Mouse (Mus musculus): ENCODE data around the gene Oas1g. TPM values are rescaled to one million over a fixed set of nuclear protein-coding genes. Genes with fewer than 3 reads are reported as not detected.

Oas1g gene
- total and polyA plus RNA-seq, 3 experiments: not detected

DNA sequence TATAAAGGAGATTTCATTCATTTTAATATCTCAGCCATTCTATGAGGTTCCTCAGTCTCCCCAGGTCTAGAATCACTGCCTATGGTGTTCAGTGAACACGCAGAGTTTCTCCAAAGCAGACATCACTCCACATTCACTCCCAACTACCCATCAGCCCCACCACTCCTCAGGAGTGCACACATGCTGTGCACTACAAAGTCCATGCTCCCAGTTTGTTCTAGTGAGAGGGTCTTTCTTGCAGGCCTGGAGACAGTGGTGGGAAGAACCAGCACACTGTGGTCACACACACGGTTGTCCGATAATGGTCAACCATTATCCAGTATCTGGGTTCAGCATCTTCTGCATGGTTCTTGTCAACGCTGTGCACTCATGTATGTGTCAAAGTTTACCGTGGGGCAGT is 14.6 kb upstream of the Oas1g start (continued):
- no peak for TF ChIP-seq NRF1 (IDR thresholded peaks at IDR 0.05; ENCODE audit: insufficient read depth, low read depth, low read length, poor library complexity, severe bottlenecking)

DNA sequence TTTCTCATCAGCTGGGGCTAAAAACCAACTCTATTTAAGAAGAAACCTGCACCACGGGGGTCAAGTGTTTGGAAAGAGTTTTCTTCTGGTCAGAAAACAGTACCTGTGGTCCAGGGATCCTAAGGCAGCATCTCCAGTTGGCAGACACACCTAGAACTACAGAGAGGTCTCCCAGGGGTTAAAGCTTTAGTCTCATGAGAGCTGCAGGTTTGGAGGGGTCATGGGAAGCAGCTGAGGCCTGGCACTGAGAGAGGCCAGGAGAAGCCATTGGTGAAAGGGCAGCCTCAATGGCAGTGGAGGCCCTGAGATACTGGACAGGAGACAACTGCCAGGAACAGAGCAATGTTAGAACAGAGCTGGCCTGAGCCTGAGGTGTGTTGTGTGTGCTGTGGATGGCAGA is 13.3 kb upstream of the Oas1g start:
- no peaks in the 10 kb centered on the region for H3K9me3 ChIP-seq (replicated peaks; ENCODE audit: insufficient read depth, low read length)
- no peaks in the 10 kb centered on the region for H3K27me3 ChIP-seq (ENCODE audit: control insufficient read depth in 1 of 2, insufficient read depth in 2 of 2, low read length in 2 of 2)
- H3K36me3 ChIP-seq (ENCODE audit: control insufficient read depth in 1 of 2, insufficient read depth in 2 of 2, low read length in 2 of 2): no peaks in the 10 kb centered on the region
- H3K27ac ChIP-seq (ENCODE audit: control insufficient read depth, low read depth, low read length): no peak overlapping the region
- no peak for TF ChIP-seq MYB (IDR thresholded peaks at IDR 0.05; ENCODE audit: low read depth, low read length)
- no peak for TF ChIP-seq MAFK (IDR thresholded peaks at IDR 0.05; ENCODE audit: borderline replicate concordance, low read depth, low read length)
- TF ChIP-seq E2F4 (IDR thresholded peaks at IDR 0.05; ENCODE audit: borderline replicate concordance, low read depth, low read length): no peak
- TF ChIP-seq MAX (IDR thresholded peaks at IDR 0.05; ENCODE audit: low read length): no peak
- no peak for TF ChIP-seq EP300 (IDR thresholded peaks at IDR 0.05; ENCODE audit: low read depth in 1 of 2, low read length in 2 of 2)
- TF ChIP-seq ZKSCAN1 (IDR thresholded peaks at IDR 0.05; ENCODE audit: low read depth, low read length): no peak
- TF ChIP-seq NELFE (IDR thresholded peaks at IDR 0.05; ENCODE audit: low read depth, low read length): no peak
- no peak for TF ChIP-seq SMC3 (IDR thresholded peaks at IDR 0.05; ENCODE audit: low read depth, low read length)
- no peak for TF ChIP-seq POLR2AphosphoS5 (IDR thresholded peaks at IDR 0.05; ENCODE audit: borderline replicate concordance, low read depth, low read length)
- TF ChIP-seq JUND (IDR thresholded peaks at IDR 0.05; ENCODE audit: low read depth, low read length): no peak
- no peak for TF ChIP-seq USF2 (IDR thresholded peaks at IDR 0.05; ENCODE audit: borderline replicate concordance in 1 of 2, insufficient read depth in 1 of 2, low read depth in 1 of 2, low read length in 2 of 2)
- TF ChIP-seq MEF2A (IDR thresholded peaks at IDR 0.05; ENCODE audit: extremely low read depth, insufficient replicate concordance, low read depth, low read length, poor library complexity, severe bottlenecking): no peak
- no peak for TF ChIP-seq RCOR1 (IDR thresholded peaks at IDR 0.05; ENCODE audit: low read depth, low read length)
- no peak for TF ChIP-seq ZMIZ1 (IDR thresholded peaks at IDR 0.05; ENCODE audit: low read depth, low read length)
- no peak for TF ChIP-seq BHLHE40 (IDR thresholded peaks at IDR 0.05; ENCODE audit: borderline replicate concordance, low read depth, low read length)
- H3K9ac ChIP-seq (ENCODE audit: control insufficient read depth, low read depth, low read length, poor library complexity, severe bottlenecking): no peak overlapping the region
- H3K79me2 ChIP-seq (ENCODE audit: control insufficient read depth, insufficient read depth, low read length, poor library complexity): no peaks in the 10 kb centered on the region
- H3K4me1 ChIP-seq (ENCODE audit: control insufficient read depth in 1 of 2, insufficient read depth in 2 of 2, low read length in 2 of 2): no peaks in the 10 kb centered on the region
- H3K4me3 ChIP-seq (ENCODE audit: control insufficient read depth in 1 of 2, insufficient read depth in 1 of 2, low read depth in 2 of 2, low read length in 2 of 2): no peak overlapping the region
- no peak for DNase-seq (ENCODE audit: low read depth, low spot score)

DNA sequence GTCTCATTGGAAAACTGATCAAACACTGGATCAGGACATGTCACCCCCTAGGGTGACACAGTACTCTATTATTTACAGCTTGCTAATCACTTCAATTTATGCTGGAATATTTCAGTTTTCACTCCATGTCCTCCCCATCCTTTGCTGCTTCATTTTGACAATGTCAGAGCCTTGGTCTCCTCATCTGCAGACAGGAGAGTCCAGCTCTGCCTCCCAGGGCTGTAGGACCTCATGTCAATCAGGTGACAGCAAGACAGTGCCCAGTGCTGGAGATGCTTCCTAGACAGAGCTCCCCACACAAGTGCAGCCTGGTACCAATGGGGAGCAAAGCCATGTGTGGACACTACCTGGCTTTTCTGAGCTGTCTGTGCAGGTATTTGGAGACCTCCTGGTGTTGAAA is 11.3 kb upstream of the Oas1g start:
- Histone ChIP-seq H3K79me2 (ENCODE audit: control insufficient read depth, insufficient read depth, low read length, poor library complexity) (no peaks in the 10 kb centered on the region), H3K9ac (ENCODE audit: control insufficient read depth, low read depth, low read length, poor library complexity, severe bottlenecking) (no peak overlapping the region), H3K27ac (ENCODE audit: control insufficient read depth, low read depth, low read length) (no peak overlapping the region), H3K4me3 (ENCODE audit: control insufficient read depth in 1 of 2, insufficient read depth in 1 of 2, low read depth in 2 of 2, low read length in 2 of 2) (no peak overlapping the region), H3K36me3 (ENCODE audit: control insufficient read depth in 1 of 2, insufficient read depth in 2 of 2, low read length in 2 of 2) (no peaks in the 10 kb centered on the region), H3K27me3 (ENCODE audit: control insufficient read depth in 1 of 2, insufficient read depth in 2 of 2, low read length in 2 of 2) (no peaks in the 10 kb centered on the region), H3K4me1 (ENCODE audit: control insufficient read depth in 1 of 2, insufficient read depth in 2 of 2, low read length in 2 of 2) (no peaks in the 10 kb centered on the region), H3K9me3 (replicated peaks; ENCODE audit: insufficient read depth, low read length) (no peaks in the 10 kb centered on the region)
- TF ChIP-seq USF1 (IDR thresholded peaks at IDR 0.05; ENCODE audit: low read depth, low read length) (no peak), RAD21 (IDR thresholded peaks at IDR 0.05; ENCODE audit: low read depth, low read length) (no peak), POLR2AphosphoS5 (IDR thresholded peaks at IDR 0.05; ENCODE audit: borderline replicate concordance, low read depth, low read length) (no peak), MYC (IDR thresholded peaks at IDR 0.05; ENCODE audit: low read depth, low read length) (no peak), E2F4 (IDR thresholded peaks at IDR 0.05; ENCODE audit: borderline replicate concordance, low read depth, low read length) (no peak)
- DNase-seq (ENCODE audit: low read depth, low spot score): no peak
